Mouse (Mus musculus) urinary bladder, postnatal 4 days (tissue): ENCODE data around the gene Herc6.

Source experiments
- DNase-seq, 2 experiments: peaks; one replicate each; pipeline ENCODE4 v3.0.0; 2021 to 2022; ENCODE audit warnings: low spot score in 2 of 2

Gene Herc6

DNA sequence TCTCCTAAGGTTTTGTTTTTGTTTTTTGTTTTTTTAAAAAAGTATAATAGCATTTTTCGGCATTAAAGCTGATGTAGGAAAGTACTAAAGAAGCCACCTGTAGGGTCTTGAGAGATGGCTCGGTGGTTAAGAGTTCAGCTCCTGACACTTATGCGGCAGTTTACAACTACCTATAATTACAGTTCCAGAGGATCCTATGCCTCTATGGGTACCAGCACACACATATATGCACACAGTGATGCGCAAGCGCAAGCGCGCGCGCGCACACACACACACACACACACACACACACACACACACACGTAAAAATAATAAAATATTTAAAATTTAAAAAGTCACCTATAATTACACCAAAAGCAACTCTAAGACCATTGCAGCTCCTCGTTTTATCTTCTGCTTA is 795 bp downstream of the Herc6 start:
- DNase-seq, result no peak

DNA sequence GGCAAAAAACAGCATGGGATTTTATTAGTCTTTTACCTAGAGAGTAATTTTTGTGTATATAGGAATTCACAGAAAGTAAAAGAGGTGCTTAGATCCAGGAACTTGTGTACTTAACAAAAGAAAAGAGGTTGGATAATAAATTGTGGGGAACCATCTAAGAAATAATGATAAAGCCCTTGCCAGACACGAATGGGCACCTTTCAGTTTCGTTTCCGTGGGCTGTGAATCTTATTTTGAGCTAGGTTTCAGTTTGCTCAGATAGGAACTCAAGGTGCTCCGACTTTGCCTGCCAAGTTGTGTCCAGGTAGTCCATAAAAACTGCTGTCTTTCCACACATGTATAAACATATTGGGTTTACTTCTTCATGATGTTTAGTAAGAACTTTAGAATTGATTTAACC is 1.6 kb downstream of the Herc6 start:
- no peak for DNase-seq

DNA sequence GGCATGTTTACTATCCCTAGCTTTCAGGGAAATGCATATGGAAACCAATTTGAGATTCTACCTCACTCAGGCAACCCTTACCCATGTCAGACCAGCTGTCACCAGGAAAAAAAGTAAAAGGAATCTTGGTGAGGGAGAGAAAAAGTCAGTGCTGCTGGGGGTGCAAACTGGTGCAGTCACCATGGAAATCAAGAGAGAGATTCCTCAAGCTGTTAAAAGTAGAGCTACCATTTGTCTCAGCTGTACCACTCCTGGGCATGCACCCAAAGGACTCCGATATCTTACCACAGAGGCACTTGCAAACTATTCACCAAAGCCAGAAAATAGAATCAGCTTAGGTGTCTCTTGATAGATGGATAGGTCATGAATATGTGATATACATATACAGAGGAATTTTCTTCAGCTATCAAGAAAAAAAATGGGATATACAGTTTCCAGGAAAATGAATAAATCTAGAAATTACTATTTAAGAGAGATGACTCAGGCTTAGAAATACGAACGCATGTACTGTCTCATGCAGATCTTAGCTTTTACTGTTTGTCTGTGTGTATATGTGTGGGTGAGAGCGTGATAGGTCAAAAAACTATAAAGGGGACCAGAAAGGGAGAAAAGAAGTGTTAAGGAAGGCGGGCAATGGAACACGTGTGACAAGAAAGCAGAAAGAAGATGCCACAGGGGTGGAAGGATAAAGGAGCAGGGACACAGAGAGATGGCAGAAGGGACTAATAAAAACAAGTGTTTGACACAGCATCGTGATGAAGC is 24.9 kb downstream of the Herc6 start:
- no peak for DNase-seq

DNA sequence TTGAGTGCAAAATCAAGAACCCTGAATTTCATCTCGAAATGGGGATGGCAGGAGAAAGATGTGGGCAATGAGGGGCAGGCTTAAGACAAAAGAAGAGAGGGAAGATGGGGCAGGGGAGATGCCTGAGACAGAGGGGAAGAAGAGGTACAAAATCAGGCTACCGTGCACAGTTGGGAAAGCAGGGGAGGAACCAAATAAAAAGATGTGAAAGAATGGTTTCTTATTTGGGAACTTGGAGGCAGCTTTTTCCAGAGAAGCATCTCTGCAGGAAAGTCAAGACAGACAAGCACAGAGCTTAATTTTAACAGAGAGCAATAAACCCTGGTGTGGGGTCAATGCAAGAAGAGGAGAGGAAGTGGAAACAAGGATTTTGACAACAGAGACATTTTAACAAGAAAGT is 27.2 kb downstream of the Herc6 start:
- no peak for DNase-seq

DNA sequence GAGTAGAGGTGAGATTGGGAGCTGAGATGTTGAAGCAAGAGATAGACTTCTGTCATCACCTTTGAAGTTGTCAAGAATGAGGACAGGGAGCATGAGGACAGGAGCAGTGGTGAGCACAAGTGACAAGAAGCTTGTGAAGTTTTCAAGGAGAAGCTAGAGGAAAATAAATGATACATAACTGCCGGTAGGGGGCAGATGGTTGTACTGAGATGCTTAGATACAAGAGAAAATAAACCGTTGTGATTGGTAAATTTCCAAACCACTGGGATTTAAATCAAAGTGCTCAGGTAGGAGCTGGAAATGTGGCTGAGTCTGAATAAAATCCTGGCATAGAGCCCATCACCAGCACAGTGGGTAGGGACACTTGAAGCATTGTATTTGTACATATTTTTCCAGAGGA is 28.8 kb downstream of the Herc6 start:
- no peak for DNase-seq

DNA sequence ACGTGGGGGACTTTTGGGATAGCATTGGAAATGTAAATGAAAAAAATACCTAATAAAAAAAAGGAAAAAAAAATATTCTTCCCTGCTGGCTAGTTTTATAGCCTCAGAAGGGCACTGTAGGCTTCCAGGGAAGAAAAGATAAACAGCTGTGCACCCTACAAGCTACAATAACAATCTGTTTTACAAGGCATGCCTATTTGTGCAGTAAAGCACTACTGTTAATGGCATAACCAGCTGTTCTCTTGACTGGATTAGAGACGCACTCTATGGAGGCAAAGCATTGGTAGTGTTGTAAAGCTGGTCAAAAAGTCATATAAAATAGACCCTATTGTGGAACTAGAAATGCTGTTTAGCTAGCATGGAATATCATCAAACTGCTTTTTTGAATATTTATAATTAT is 35.0 kb downstream of the Herc6 start:
- no peak for DNase-seq

DNA sequence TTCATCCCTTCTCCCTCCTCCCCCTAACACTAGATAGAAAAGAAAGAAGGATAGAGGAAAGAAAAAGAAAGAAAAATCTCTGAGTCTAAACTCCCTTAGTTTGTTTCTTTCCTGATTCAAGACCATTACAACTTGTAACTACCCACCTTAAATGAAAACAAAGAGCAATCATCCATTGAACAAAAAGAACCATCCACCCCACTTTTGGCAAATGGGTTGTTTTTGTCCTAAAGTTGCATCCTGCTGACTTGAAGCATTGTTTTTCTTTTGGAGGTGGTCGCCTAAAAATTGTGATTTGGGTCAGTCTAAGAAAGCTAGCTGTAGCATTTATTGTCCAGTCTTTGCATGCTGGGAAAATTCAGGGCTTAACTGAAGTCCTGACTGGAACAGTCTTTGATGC is 58.7 kb downstream of the Herc6 start:
- DNase-seq, result no peak

DNA sequence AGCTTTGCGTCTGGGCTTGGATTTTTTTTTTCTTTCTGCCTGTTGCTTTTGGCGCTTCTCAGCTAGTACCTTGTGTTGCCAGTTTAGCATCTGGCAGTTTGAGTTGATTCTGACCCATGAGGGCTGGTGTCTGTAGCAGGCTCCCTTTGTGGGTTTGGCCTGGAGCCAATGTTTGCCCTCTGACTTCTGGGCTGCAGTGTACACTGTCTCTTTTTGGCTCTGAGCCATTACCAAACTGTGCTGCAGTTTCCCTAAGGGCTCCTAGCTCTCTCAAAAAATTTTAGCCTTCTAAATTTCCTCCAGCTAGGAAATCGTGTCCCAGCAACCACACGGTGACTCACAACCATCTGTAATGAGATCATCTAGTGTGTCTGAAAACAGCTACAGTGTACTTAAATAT is 61.0 kb downstream of the Herc6 start:
- peak in 1 of 2 experiments; percentile 31 for DNase-seq

DNA sequence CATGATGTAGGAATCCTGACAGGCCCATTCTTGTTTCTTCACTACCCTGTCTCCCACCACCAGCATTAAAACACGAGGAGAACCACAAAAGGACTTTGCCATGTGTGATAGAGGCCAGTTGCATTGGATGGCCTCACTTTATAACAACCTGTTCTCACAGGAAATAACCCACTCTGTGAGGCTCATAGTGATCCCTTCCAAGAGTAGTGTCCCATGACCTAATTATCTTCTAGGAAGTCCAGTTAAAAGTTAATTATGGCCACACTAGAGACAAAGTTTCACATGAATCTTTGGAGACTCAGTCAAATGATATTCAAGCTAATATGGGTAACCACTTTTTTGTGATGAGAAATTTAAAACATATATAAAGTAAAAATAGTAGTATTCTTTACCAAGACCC is 66.5 kb downstream of the Herc6 start:
- DNase-seq, result no peak

DNA sequence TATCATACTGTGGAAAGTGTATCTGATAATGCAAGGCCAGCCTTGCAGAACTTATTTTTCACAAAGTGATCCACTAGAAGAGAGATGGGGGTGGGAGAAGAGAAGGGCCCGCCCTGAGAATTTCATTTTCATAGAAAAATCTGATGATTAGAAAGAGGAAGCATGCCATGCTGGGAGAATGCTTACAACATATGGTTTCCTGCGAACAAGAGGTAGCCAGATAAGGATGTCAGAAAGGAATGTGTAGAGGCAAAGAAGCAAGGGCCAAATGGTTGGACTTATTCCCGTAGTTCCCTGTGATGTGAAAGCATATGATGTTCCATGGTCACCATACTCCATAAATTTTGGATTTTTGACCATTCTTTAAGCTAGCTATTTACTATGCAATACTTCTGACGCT is 80.5 kb downstream of the Herc6 start:
- no peak for DNase-seq

DNA sequence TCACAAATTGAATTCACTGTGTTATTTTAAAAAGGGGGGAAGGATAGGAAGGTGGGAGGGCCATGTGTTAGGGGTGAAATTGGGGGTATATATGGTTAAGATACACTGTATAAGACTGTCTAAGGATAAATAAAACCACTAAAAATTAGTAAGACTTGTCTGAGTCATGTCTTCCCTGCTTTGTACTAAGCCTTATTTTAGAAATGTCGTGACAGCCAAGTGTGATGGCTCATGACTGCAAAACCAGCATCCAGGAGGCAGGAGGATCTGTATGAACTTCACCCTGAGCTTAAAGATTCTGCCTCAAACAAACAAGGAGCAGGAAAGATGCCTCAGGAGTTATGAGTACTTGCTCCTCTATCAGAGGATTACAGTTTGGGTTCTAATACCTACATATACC is 103.4 kb downstream of the Herc6 start:
- no peak for DNase-seq

DNA sequence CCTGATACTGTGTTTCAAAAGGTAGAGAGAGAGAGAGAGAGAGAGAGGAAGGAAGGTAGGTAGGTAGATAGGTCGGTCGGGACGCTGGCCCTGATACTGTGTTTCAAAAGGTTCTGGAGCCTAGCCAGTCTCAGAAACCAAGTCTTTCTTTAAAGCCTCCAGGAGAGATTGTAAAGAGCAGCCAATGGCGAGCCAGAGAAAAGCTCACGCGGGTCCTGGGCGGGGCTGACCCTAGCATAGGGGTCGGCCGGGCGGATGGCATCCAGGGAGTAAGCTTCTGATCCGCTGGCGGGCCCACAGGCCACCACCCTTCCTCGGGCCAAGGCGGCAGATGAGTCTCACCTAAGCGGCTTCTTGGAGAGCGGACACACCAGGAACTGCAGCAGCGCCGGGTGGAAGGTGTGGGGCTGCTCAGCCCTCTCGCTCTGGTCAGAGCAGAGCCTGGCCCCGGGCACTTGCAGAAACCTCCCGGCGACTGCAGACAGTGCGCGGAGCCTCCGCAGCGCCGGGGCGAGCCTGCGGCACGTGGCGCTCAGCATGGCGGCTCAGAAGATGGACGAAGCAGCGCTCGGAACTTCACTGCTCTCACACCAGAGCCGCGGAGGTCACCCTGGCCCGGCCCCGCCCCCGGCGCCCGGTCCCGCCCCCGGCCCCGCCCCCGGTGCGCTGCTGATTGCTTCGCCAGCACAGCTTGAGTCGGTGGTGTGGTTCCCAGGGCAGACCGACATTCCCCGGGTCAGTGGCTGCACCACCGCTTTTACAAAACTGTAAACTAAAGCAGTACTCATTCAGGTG is 110.9 kb downstream of the Herc6 start, which contains the start of gene Pyurf:
TSS of gene Pyurf (minus strand) at position 612 of the 795 bp plus-strand sequence.
- DNase-seq, result peak; percentile 74 to 79

DNA sequence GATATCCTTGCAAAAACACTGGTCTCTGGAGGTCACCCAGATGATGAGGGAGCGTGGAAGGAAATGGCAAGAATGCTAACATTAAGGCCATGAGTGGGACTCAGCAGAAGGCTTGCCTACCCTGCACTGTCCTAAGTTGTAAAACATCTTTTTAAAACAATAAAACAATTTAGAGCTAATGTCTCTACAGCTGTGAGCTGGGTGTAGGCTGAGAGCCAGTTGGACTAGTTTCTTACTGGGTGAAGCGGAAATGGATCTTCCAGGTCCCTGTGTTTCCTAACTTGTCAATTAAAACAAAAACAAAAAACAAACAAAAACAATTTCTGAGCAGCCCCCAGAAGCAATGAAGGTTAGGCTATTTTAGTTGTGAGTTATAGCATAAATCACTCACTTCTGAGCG is 112.3 kb downstream of the Herc6 start:
- no peak for DNase-seq

DNA sequence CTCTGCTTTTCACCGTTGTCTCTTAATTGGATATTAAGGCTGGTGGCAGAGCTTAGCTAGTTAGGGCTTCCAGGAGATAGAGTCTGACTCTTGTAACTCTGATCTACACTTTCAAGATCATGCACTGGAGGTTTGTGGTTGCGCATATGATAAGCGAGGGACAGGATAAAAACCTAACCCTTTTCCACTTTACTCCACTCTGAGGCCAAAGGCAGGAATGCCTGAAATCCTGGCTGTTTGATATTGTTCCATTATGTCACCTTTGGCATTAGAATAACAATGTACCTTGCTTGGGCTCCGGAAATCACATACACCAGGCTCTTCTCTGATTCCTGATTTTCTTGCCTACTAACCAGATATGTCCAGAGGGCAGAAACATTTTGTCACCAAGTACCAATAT is 120.9 kb downstream of the Herc6 start:
- no peak for DNase-seq

DNA sequence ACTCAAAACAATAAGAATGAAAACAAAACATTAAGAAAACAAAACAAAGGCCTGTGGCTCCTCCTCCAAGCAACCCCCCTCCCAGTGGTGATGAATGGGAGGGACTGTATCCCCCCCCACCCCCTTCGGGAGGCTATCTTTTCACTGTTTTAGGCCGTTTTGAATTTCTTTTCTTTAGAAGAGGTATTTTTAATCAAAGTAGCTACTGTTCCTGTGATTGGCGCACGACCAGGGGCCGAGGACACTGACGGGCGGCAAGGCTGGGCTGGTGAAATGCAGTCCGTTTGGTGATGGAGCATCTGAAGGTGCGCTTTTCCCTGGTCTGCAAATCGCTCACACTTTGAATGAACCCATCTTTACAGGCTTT is 121.6 kb downstream of the Herc6 start, which contains the start of gene Lancl2:
TSS of gene Lancl2 (plus strand) at position 165 of the 367 bp plus-strand sequence.
- peak in 1 of 2 experiments; percentile 18 for DNase-seq

DNA sequence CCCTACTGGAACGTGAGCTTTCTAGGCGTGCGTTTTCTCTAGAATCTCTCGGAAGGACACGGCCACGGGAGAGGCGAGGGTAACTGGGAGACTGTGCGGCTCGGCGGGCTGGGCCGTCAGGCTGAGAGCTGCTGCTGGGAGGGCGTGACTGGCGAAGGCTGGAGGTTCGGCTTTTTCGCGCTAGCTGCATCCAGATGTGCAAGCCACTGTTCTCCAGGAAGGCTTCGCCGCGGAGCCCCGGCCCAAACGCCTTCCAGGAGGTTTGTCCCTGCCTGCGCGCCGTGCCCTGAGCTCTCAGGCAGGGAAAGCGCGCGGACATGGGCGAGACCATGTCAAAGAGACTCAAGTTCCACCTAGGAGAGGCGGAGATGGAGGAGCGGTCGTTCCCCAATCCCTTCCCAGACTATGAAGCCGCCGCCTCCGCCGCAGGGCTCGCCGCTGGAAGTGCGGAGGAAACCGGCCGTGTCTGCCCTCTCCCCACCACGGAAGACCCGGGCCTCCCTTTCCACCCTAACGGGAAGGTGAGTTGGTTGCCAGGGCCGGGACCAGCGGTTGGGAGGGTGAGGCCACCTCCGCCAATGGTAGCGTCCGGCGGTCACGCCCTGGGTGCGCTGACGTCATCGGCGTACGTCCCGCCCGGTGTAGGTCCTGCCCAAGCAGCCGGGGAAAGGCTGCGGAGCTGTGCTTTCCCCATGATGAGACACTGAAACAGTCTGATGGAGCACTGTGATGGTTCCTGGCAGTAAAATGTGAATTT is 122.1 kb downstream of the Herc6 start:
- DNase-seq, result peak; percentile 92 to 95

DNA sequence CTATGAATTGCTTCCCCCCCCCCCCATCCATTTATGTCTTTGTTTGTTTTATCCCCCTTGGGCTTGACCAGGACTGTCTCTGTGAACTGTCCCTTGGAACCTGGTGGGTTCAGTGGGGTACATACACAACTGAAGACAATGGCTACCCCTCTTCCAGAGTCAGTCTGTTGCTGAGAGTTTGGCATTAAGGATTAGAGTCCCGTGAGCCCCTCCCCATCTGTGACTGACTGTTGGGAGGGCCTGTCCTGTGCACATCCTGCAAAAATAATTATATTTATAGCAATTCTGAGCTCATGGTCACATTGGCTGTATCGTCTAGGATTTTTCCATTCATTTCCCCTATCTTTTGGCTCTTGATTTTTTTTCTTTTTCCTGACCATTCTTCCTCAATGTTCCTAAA is 122.9 kb downstream of the Herc6 start:
- no peak for DNase-seq

DNA sequence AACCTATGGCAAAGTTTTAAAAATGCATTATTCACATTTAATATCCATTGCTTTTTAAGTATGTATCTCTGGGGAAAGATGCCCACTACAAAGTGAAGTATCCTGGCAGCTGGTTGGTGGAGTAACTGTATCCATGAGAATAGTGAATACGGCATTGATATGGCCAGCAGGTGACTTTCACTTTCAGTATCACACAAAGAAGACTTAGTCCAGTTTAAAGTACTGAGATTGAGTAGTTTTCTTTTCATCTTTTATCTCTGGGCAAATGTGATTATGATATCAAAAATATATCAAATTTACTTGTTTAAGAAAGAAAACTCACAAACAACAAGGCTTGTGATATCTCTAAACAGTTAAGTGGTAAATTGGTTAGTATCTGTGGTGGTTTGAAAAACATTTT is 125.9 kb downstream of the Herc6 start:
- no peak for DNase-seq

DNA sequence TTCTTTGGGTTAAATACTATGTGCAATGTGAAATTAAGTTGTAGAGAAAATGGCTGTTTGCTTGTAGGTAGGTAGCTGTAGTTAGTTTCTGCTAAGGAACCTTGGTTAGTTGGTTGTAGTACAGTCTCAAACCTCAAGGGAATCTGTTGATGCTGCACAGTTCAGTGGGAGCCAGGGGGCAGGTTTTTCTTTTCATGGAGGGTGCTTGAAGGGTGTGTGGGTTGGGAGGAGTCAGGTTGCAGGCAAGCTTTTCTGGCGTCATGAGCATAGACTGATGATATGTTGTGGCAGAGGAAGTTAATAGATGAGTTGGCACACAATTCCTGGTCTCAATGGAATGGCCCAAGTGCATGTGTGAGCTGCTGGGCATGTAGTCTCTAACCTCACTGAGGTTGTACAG is 130.9 kb downstream of the Herc6 start:
- no peak for DNase-seq
